Mouse (Mus musculus): Measurements from ENCODE around the gene Il18r1.

The Il18r1 gene

DNA sequence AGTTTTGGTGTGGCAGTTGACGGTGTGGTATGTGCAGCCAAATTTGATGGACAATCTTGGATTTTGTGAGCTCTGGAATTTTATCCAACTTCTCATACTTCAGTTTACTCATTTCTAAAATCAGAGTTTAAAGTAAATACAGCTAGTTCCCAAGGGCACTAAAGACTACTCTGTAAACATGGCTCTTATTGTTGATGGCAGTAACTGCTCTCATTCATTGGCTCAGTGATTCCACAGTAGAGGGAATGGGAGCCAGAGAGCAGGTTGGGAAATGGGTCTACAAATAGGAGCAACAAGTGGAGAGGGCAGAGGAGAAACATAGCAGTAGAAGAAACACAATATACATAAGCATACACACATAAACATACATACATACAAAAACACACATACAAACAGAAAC is 34.4 kb downstream of the Il18r1 start:
- DNase-seq = no peak

DNA sequence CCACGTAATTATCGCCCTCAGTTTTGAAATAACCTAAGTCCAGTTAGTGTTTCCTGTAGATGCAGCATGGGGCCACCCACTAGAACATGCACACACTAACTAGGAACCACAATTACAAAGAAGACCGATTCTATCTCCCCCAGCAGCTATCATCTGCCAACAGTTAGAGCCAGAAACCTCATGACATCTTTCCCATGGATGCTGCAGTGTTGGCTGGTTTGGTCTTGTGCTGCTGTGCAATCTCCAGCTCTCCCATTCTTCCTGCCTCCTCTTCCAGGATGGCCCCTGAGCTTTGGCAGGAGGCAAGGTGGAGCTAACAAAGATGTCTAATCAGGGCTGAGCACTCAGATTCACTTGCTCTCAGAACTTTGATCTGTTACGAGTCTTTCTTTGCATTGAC is 35.8 kb downstream of the Il18r1 start:
- DNase-seq = no peak

DNA sequence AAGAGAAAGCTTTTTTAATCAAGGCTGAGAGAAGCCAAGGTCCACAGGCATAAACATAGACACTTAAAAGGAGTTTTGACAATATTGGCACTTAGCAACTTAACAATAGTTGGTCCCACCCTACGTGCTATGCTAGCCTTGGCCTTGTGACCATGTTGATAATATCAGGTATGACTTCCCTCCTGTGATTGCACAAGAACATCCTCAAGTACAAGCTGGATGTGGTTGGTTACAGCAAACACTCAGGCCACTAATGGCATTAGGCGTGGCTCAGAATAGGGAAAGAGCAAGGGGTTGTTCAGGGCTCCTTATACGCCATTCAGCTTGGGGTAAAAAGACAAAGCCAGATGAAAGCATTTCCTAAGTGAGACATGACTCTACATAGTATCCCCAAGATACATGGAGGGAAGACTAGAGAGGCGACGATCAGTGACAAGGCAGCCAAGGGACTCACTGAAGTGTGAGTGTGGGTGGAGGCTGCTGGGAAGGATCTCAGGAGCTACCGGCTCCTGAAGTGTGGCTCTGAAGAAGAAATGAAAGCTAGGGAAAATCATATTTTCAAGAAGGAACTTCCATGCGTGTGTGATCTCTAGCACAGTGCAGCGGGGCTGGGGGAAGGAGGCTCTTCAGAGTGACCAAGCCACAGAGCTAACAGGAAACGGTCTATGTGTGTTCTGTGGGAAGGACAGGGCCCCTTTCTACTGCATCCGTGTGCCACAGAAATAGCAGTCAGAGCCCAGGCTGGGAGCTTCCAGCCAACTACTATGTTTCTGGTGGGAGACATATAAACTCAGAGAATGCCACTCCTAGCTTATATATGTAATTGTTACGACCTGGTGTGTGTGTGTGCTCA is 36.4 kb downstream of the Il18r1 start:
- no peak for DNase-seq

DNA sequence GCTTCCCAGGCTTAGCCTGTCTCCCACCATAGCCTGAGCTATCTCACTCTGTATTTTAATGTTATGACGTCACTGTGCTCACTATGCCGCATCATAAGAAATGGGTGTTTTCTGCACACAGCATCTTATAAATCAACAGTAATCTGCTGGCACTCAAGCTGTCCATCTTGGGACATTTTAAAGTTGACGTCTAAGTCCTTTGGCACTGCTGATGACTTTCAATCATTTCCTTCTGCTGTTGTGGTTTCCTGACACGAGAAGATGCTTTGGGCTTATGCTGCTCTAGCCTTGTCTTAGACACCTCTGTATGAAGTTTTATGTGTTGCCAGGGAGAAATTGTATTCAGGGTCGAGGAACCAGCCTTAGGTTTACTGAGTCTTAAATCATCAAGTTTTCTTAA is 39.2 kb downstream of the Il18r1 start:
- DNase-seq = no peak

DNA sequence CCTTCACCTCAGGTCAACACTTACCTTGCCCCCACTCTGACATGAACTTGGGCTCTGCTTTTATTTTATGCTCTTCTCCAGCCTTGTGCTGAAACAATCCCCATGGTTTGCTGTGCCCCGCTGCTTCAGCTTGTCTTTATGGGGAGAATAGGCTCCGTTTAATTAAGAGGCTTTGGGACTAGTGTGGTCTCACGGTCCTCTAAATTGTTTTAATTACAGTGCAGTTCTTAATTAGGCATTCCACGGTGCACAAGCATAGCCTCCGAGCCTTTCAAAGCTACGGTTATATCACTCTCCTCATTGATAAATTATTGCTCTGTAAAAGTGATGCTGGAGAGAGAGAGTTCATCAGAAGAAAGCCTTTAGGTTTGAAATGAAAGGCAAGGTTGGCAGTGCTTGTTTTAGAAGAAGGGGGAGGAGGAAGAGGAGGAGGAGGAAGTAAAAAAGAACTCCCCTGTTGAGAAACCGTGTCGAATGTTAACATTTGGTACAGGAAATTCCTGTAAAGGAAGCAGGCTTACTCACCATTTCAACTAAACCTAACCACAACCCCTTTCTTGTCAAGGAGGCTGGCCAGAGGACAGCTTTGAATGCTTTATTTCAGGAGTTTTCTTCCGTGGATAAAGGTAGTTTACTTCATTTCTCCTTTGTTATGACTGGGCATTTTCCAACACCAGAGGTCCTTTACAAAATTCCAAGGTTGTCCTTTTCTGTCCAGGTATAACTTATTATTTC is 49.7 kb downstream of the Il18r1 start, which contains the start of gene Il18rap:
Il18rap (plus strand) TSS at position 512 of the 735 bp plus-strand sequence.
- DNase-seq = no peak

DNA sequence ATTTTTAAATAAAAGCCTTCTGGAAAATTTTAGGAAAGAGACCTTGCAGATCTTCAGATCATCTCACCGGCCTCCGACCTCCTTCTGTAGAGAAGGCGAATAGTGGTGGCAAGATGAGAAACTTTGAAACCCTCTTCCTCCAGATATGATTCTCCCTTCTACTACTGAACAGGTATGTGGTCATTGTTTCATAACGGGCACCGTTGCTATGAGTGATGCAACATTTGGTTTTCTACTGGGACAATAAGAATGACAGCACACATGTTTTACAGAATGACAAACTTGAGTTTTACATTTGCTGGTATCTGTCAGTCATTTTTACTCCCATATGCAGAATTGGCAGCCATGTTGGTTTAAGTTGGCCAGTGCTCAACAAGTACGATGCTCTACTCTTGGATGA is 51.0 kb downstream of the Il18r1 start:
- DNase-seq = no peak

DNA sequence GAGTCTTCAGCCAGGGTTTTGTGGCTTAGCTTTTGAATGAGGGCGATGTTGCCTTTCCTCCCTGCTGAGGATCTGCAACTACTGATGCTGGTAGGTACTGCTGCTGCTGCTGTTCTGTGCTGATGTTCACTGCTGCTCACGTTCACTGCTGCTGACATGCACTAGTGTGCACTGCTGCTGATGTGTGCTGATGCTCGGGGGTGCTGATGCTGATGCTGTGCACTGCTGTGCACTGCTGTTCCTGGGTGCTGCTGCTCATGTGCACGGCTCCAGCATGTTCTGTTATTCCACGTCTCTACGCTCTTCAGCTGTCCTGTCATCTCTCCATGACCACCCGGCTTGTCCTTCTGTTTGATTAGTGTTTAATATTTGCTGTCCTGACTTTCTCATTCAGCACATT is 57.6 kb downstream of the Il18r1 start:
- DNase-seq = no peak

DNA sequence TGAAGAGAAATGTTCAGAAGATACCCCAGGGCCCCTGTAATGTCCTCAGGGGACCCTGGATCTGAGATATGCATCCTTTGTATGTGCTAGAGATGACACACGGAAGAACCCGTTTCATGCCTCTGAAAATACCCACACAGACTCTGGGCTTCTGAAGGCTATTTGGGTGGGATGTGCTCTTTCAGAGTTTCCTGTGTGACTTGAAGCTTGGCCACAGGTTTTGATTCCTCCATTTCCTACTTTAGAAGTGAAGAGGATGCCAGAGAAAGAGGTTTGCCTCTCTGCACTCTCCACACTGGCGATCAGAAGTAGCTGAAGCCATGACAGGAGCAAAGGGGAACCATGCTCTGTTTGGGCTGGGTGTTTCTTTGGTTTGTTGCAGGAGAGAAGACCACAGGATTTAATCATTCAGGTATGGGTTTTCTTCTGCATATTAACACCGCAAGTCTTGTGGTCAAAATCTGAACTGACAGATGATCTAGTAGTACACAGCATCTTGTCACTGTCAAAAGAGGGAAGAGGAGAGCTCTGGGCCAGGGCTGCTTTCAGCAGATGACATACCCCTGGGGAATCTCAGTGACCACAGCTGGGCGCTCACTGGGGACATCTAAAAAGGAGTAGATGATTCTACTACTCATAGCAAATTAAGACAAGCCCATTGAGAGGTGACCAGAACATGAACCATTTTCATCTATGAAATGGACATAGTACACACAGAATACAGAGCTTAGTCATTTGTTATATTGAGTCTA is 58.8 kb downstream of the Il18r1 start:
- no peak for DNase-seq

DNA sequence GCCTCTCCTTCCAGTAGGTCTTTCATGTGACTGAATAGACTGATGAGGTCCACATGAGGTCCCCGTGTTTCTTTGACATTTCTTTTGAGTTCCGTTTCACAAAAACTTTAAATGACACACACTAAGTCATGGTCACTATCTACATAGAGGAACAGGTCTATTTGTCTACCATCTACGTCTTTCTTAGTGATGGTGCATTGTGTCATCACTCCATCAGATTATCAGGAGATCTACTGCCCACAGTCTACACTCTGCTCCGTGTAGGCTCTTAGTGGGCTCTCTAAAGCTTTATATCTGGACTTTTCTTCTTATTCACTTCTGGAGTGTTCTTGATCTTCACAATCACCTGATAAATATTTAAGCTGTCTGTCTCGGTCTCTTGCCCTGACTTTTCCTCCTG is 63.9 kb downstream of the Il18r1 start:
- DNase-seq = no peak

DNA sequence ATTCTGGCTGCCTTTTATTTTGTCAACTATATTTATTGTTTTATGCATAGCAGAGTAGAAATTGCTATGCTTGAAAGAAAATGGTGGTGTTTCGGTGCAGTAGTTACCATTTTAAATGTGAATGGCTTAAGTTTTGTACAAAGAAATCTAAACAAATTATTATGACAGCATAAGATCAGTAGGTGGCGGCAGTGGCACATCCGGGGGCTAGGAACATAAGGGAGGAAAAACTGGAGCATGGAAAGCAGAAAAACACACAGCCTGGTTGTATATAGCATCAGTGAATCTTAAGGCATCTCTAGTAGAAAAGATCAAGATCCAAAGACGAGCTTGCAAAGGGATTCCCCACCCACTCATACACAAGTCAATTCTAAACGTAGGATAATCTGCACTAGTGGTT is 72.2 kb downstream of the Il18r1 start:
- no peak for DNase-seq

DNA sequence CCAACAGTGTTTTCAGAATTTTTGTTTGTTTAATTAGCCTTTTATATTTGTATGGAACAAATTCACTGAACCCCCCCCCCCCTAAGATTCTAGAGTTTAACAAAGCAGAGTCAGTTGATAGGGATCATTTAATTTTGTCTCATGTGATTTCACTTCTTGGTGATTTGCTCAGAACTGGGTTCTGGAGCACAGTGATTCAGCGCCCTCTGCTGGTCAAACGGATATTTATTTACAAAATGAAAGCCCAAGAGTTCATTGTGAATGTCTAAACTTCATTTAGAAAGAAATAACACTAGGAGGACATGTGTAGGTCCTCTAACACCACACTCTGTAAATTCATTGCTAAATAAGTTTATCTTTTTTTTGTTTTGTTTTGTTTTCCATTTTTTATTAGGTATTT is 79.3 kb downstream of the Il18r1 start:
- peak in 1 of 2 experiments; percentile 55 for DNase-seq

DNA sequence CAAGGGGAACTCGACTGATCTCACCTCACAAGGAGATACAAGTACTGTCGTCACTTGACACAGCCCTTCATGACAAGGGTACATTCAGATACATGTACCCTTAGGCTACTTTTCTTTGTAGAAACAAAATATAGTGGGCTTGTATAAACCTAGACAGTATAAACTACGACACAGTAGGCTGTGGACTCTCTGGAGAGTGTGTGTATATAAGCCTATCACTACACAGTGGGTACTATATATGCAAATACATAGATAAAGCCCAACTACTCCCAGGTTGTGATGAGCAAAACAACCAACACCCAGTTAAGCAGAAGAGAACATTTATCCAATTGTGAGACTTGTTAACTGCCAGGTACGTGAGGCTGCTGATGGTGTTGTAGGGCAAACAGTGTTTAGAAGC is 81.3 kb downstream of the Il18r1 start:
- DNase-seq = no peak

DNA sequence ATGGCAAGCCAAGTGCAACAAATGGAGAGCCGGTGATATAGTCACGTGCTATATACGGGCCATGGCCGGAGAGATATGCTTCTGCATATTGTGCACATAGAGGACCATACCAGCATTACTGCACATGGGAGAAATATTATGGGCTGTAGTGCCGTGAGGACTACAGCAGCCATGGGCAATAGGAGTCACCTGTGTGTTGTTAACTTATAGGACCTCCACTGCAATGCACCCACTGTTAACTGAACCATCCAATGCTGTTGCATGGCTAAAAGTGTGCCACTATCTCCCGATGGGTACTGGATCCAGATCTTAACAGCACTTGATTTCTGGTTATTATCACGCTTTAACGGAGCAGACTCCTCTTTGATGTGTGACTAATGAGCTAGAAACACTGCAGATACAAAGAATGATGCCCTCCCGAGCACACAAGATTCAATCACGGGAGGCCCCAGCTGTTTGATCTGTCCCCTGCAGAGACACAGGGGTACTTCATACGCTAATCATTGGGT is 81.8 kb downstream of the Il18r1 start:
- no peak for DNase-seq

DNA sequence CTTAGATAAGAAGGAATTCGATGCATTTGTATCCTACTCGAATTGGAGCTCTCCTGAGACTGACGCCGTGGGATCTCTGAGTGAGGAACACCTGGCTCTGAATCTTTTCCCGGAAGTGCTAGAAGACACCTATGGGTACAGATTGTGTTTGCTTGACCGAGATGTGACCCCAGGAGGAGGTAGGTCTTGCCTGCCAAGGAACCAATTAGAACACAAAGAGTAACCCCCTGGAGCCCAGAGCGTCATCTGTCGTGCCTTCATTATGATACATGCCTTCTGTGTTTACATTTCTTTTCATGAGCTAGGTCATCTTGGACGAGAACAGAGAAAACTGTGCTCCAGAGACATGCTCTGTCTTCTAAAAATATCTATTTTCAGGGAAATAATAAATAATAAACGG is 82.4 kb downstream of the Il18r1 start:
- no peak for DNase-seq
